8 mouse cellular contexts compared by ENCODE assay signal in genomic region chr16:96080524-96080923, GRCm38 (mm10). TPM values are rescaled to one million over a fixed set of nuclear protein-coding genes. Genes with fewer than 3 reads are reported as not detected.
DNase-seq lines count a peak whose midpoint lies in the region; ATAC-seq lines count a peak whose summit lies in the region.

No protein-coding gene starts in this region.

- H3K4me1 ChIP-seq in heart, embryonic 10.5 days = peaks cover 27% of the 10 kb centered on the region
- peaks cover 11% of the 10 kb centered on the region for H3K4me1 ChIP-seq in neural tube, embryonic 11.5 days (ENCODE audit: control insufficient read depth, insufficient read depth, low read length)
- peaks cover 20% of the 10 kb centered on the region for H3K4me1 ChIP-seq in limb, embryonic 13.5 days
- H3K4me1 ChIP-seq in stomach, embryonic 16.5 days (ENCODE audit: control insufficient read depth, insufficient read depth, low read length) = peaks cover 11% of the 10 kb centered on the region

- no peak overlapping the region for H3K9ac ChIP-seq in neural tube, embryonic 11.5 days (ENCODE audit: low read length)
- H3K9ac ChIP-seq in limb, embryonic 13.5 days = peak overlapping the region; percentile 25
- H3K9ac ChIP-seq in stomach, embryonic 16.5 days (ENCODE audit: low read length) = no peak overlapping the region; the same call in 1 of the 2 replicates

- H3K4me3 ChIP-seq in heart, embryonic 10.5 days = peak overlapping the region; percentile 100
- H3K4me3 ChIP-seq in neural tube, embryonic 11.5 days (ENCODE audit: low read depth, low read length) = no peak overlapping the region
- H3K4me3 ChIP-seq in limb, embryonic 13.5 days = peak overlapping the region; percentile 98
- H3K4me3 ChIP-seq in stomach, embryonic 16.5 days (replicated peaks; ENCODE audit: low read length) = no peak overlapping the region

- H3K9me3 ChIP-seq in heart, embryonic 10.5 days = no peaks in the 10 kb centered on the region
- no peaks in the 10 kb centered on the region for H3K9me3 ChIP-seq in neural tube, embryonic 11.5 days (ENCODE audit: control insufficient read depth, low read length)
- H3K9me3 ChIP-seq in limb, embryonic 13.5 days = no peaks in the 10 kb centered on the region
- H3K9me3 ChIP-seq in stomach, embryonic 16.5 days (replicated peaks; ENCODE audit: control insufficient read depth, low read length) = no peaks in the 10 kb centered on the region

- no peak overlapping the region for H3K27ac ChIP-seq in heart, embryonic 10.5 days
- no peak overlapping the region for H3K27ac ChIP-seq in neural tube, embryonic 11.5 days (ENCODE audit: low read depth, low read length)
- H3K27ac ChIP-seq in limb, embryonic 13.5 days = no peak overlapping the region
- H3K27ac ChIP-seq in stomach, embryonic 16.5 days (ENCODE audit: low read length) = no peak overlapping the region

- WGBS in heart, embryonic 10.5 days = 87% methylated on average over 7 of the region's 7 CpGs
- WGBS in neural tube, embryonic 11.5 days = 91% methylated on average over 7 of the region's 7 CpGs
- 83% methylated on average over 7 of the region's 7 CpGs for WGBS in limb, embryonic 13.5 days
- 83% methylated on average over 7 of the region's 7 CpGs for WGBS in stomach, embryonic 16.5 days

- no peak for ATAC-seq in neural tube, embryonic 11.5 days (ENCODE audit: insufficient read depth, low FRiP score, low TSS enrichment)
- no peak for ATAC-seq in limb, embryonic 13.5 days (ENCODE audit: low FRiP score, low read depth)
- ATAC-seq in stomach, embryonic 16.5 days (ENCODE audit: insufficient read depth, low FRiP score) = no peak

- no peak for DNase-seq in heart, embryonic 10.5 days (ENCODE audit: low spot score)
- DNase-seq in heart, adult 8-10 months (ENCODE audit: low spot score) = no peak
- DNase-seq in neural tube, embryonic 11.5 days (ENCODE audit: low spot score) = no peak
- DNase-seq in neural tube, embryonic 10.5 days (ENCODE audit: extremely low spot score, low spot score) = no peak
- no peak for DNase-seq in layer of hippocampus, postnatal 14 days (ENCODE audit: low spot score in 2 of 2)
- DNase-seq in urinary bladder, postnatal 25 days (ENCODE audit: low spot score) = no peak

- H3K27me3 ChIP-seq in heart, embryonic 10.5 days (ENCODE audit: insufficient read depth, poor library complexity, severe bottlenecking) = no peaks in the 10 kb centered on the region
- no peaks in the 10 kb centered on the region for H3K27me3 ChIP-seq in neural tube, embryonic 11.5 days (ENCODE audit: control insufficient read depth, insufficient read depth, low read length)
- H3K27me3 ChIP-seq in limb, embryonic 13.5 days = no peaks in the 10 kb centered on the region
- H3K27me3 ChIP-seq in stomach, embryonic 16.5 days (ENCODE audit: control insufficient read depth, insufficient read depth, low read length) = no peaks in the 10 kb centered on the region

- H3K4me2 ChIP-seq in neural tube, embryonic 11.5 days (ENCODE audit: low read depth) = 0 out of 2 replicates have a peak overlapping the region, but pooled peaks have one; percentile 65
- peak overlapping the region; percentile 76 for H3K4me2 ChIP-seq in limb, embryonic 13.5 days (replicated peaks)
- peak overlapping the region; percentile 77; the same call in 1 of the 2 replicates for H3K4me2 ChIP-seq in stomach, embryonic 16.5 days (ENCODE audit: low read depth, low read length)

- H3K36me3 ChIP-seq in heart, embryonic 10.5 days = peaks cover 45% of the 10 kb centered on the region
- H3K36me3 ChIP-seq in neural tube, embryonic 11.5 days (ENCODE audit: control insufficient read depth, insufficient read depth, low read length) = peaks cover 9% of the 10 kb centered on the region
- peaks cover 50% of the 10 kb centered on the region for H3K36me3 ChIP-seq in limb, embryonic 13.5 days
- peaks cover 4% of the 10 kb centered on the region; the same call in 1 of the 2 replicates for H3K36me3 ChIP-seq in stomach, embryonic 16.5 days (ENCODE audit: control insufficient read depth, insufficient read depth, low read length)

RNA-seq across cellular contexts. Expression of gene Brwd1, which starts 1.8 kb away (rescaled TPM):
- 89.2 and 93.6 TPM in 2 replicates for polyA plus RNA-seq in heart, embryonic 10.5 days (2016; fragmentation: Nextera tagmentation; extraction: Ambion mirVana)
- 10 to 100 TPM; 78.6 to 92.3 (median 84.7) TPM for total RNA-seq in heart, adult 8-10 months (2022)
- 215 and 223 TPM in 2 replicates for polyA plus RNA-seq in neural tube, embryonic 11.5 days (2014; fragmentation: Nextera tagmentation; extraction: Ambion mirVana)
- 109 TPM in 2 replicates for polyA plus RNA-seq in limb, embryonic 13.5 days (2015; fragmentation: Nextera tagmentation; extraction: Ambion mirVana)
- 68.6 and 70.0 TPM in 2 replicates for polyA plus RNA-seq in stomach, embryonic 16.5 days (2015; fragmentation: Nextera tagmentation; extraction: Ambion mirVana)
- 100 to 1,000 TPM; 119 to 123 TPM for total RNA-seq in layer of hippocampus, postnatal 14 days (2021)

RNA-seq across cellular contexts. Expression of gene Hmgn1, which starts 47.0 kb away (rescaled TPM):
- 554 and 714 TPM in 2 replicates for polyA plus RNA-seq in heart, embryonic 10.5 days (2016; fragmentation: Nextera tagmentation; extraction: Ambion mirVana)
- 10 to 100 TPM; 40.6 to 57.8 (median 43.0) TPM for total RNA-seq in heart, adult 8-10 months (2022)
- 732 and 792 TPM in 2 replicates for polyA plus RNA-seq in neural tube, embryonic 11.5 days (2014; fragmentation: Nextera tagmentation; extraction: Ambion mirVana)
- polyA plus RNA-seq in limb, embryonic 13.5 days (2015; fragmentation: Nextera tagmentation; extraction: Ambion mirVana) = 756 and 813 TPM in 2 replicates
- polyA plus RNA-seq in stomach, embryonic 16.5 days (2015; fragmentation: Nextera tagmentation; extraction: Ambion mirVana) = 480 and 562 TPM in 2 replicates
- total RNA-seq in layer of hippocampus, postnatal 14 days (2021) = 10 to 100 TPM; 69.3 to 81.1 TPM

Comparison
In these comparisons a context has a peak if more than half of its experiments do, and no peak if none do; other contexts are left out.
1. H3K4me3 ChIP-seq: peak in heart, embryonic 10.5 days (single experiment) and limb, embryonic 13.5 days (single experiment); none in neural tube, embryonic 11.5 days (single experiment) and stomach, embryonic 16.5 days (single experiment).
2. Peak in every context shown above with its lines, with median percentiles within 50 percentile points of each other: H3K4me2 ChIP-seq.